Mouse (Mus musculus): Measurements from ENCODE around the gene Ggct.
A peak's percentile ranks its signal among the peaks of the same experiment; 100 is the strongest.

Ggct gene

GRCm38 (mm10) chr6:54952542-54952941 is 40.2 kb downstream of the Ggct start:
- no peak for DNase-seq (ENCODE audit: low spot score in 2 of 2)

GRCm38 (mm10) chr6:54948682-54949081 is 44.1 kb downstream of the Ggct start:
- DNase-seq (ENCODE audit: low spot score in 2 of 2): no peak

DNA sequence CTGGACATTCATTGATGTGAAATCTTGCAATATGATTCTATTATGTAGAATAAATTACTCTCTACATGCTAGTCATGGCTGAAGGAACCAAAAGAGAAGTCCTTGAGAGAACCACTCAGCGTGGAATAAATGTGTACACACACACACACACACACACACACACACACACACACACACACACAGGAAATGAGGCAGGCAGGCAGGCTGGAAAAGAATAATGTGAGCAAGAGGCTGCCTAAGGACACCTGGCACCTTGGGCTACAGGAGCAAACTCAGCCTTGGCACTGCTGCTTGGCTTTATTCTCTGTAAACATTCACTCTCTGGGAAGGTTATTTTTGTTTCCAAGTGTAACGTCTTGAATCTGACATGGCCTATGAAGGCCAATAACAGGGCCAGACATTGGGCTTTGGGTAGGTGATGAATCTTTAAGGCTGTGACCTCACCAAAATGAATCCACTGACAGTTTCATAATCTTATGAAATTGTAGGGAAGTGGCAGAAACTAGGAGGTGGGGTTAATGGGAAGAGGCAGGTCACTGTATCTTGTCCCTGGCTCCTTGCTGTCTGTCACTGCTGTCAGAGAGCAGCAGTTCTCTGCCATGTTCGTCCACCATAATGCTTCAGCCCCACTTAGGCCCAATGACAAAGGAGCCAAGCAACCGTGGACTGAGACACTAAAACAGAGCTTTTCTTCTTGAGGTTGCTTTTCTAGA is 46.4 kb downstream of the Ggct start:
- DNase-seq (ENCODE audit: low spot score in 2 of 2): no peak

- no peak for DNase-seq (ENCODE audit: low spot score in 2 of 2)
These were observed 48.2 kb downstream of the Ggct start for GRCm38 (mm10) chr6:54944551-54944950.

- DNase-seq (ENCODE audit: low spot score in 2 of 2): no peak
These were observed 49.0 kb downstream of the Ggct start for GRCm38 (mm10) chr6:54943753-54944152.

DNA sequence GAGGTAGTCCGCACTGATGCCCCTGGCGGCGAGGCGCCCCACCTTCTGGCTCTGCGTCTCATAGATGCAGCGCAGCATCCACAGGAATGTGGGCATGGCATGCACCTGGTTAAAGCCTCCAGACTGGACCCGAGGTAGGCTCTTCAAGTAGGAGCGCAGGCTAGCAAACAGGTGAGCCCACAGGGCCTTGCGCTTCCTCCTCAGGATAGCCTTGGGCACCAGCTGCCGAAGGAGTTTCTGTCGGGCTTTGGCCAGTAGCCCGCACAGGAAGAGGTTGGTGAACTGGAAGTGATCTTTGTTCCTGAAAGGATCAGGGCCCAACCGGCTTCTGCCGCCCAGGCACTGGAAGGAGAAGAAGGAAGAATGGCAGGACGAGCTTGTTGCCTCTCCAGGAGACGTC is 49.5 kb downstream of the Ggct start:
- DNase-seq (ENCODE audit: low spot score in 2 of 2): no peak

- no peak for DNase-seq (ENCODE audit: low spot score in 2 of 2)
These were observed 51.6 kb downstream of the Ggct start for GRCm38 (mm10) chr6:54941149-54941548.

GRCm38 (mm10) chr6:54940126-54940525 is 52.6 kb downstream of the Ggct start:
- no peak for DNase-seq (ENCODE audit: low spot score in 2 of 2)

DNA sequence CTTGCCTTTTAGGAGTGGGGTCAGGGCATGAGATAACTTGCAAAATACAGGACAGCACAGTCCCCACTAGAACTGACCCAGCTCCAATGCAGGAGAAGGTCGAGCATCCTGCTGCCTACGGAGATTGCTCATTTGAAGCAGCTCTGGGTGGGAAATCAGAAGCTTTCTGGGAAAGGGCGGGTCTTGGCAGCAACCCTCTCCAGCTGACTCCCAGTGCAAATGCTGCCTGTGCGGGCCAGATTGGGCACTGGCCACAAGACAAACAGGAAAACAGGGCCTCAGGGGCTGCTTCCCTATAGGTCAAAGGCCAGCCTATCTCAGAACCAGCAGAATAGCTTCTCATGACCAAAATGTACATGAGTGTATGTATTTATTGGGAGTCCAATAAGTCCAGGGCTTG is 53.1 kb downstream of the Ggct start:
- peak in 1 of 2 experiments; percentile 68 for DNase-seq (ENCODE audit: low spot score in 2 of 2)

GRCm38 (mm10) chr6:54936496-54936895 is 56.3 kb downstream of the Ggct start:
- DNase-seq (ENCODE audit: low spot score in 2 of 2): no peak

- no peak for DNase-seq (ENCODE audit: low spot score in 2 of 2)
These were observed 57.8 kb downstream of the Ggct start for GRCm38 (mm10) chr6:54934930-54935329.

GRCm38 (mm10) chr6:54934313-54934712 is 58.4 kb downstream of the Ggct start:
- DNase-seq (ENCODE audit: low spot score in 2 of 2): no peak

DNA sequence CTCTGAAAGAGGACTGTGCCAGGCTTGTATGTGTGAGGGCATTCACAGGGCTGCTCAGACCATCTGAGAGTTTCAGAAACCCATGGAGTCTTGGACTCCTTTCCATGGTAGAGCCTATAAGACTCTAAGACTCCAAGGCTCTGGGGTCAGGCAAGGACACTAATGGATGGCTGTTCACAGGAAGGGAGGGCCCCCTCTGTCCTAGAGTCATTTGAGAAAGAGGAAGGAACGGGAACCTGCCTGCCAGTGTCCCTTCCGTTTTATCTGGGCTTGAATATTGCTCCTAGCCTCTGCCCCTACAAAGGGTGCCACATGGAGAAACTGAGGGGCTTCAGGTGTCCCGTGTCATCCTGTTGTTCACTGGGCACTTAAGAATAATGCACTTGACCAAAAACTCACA is 58.9 kb downstream of the Ggct start:
- DNase-seq (ENCODE audit: low spot score in 2 of 2): no peak

GRCm38 (mm10) chr6:54933216-54933615 is 59.5 kb downstream of the Ggct start:
- no peak for DNase-seq (ENCODE audit: low spot score in 2 of 2)

Data from urinary bladder, postnatal 36 days (tissue).